Mouse (Mus musculus) effector memory CD4-positive, alpha-beta T cell, adult 7 months (primary cell): ENCODE measurements around the gene H2al1a. TPM values are rescaled to one million over a fixed set of nuclear protein-coding genes. Genes with fewer than 3 reads are reported as not detected.

Experiments used
- polyA plus RNA-seq: library from polyadenylated mRNA; unstranded; fragments of 100-300 nt; shearing (Covaris generic); gene quantifications from one replicate; pipeline ENCODE4 v1.2.1, GENCODE M21; 2017

Gene H2al1a
- not detected for polyA plus RNA-seq

GRCm38 (mm10) chrX:11298957-11299356 lies at the start of gene H2al1a:
TSS of gene H2al1a (plus strand) at chrX:11299257.

GRCm38 (mm10) chrX:11302132-11302531 lies 3.1 kb downstream of the H2al1a start, which contains the start of gene H2al1b:
TSS of gene H2al1b (plus strand) at chrX:11302432.

GRCm38 (mm10) chrX:11305355-11305754 lies 6.3 kb downstream of the H2al1a start, which contains the start of gene H2al1c:
TSS of gene H2al1c (plus strand) at chrX:11305655.

GRCm38 (mm10) chrX:11308524-11308923 lies 9.5 kb downstream of the H2al1a start, which contains the start of gene H2al1d:
TSS of gene H2al1d (plus strand) at chrX:11308824.

GRCm38 (mm10) chrX:11311634-11312033 lies 12.6 kb downstream of the H2al1a start, which contains the start of gene H2al1e:
TSS of gene H2al1e (plus strand) at chrX:11311934.

GRCm38 (mm10) chrX:11314858-11315257 lies 15.8 kb downstream of the H2al1a start, which contains the start of gene H2al1f:
TSS of gene H2al1f (plus strand) at chrX:11315158.

GRCm38 (mm10) chrX:11317956-11318355 lies 18.9 kb downstream of the H2al1a start, which contains the start of gene H2al1g:
TSS of gene H2al1g (plus strand) at chrX:11318256.

GRCm38 (mm10) chrX:11321192-11321591 lies 22.1 kb downstream of the H2al1a start, which contains the start of gene H2al1h:
TSS of gene H2al1h (plus strand) at chrX:11321492.

GRCm38 (mm10) chrX:11324359-11324758 lies 25.3 kb downstream of the H2al1a start, which contains the start of gene H2al1i:
TSS of gene H2al1i (plus strand) at chrX:11324659.

GRCm38 (mm10) chrX:11327522-11327921 lies 28.5 kb downstream of the H2al1a start, which contains the start of gene H2al1j:
TSS of gene H2al1j (plus strand) at chrX:11327822.

Other genes with a start within 250 kb of the H2al1a start
- gene H2al1b, start 3.2 kb downstream of the H2al1a start, polyA plus RNA-seq, result not detected
- not detected for gene H2al1c, start 6.4 kb downstream of the H2al1a start, polyA plus RNA-seq
- not detected for gene H2al1d, start 9.6 kb downstream of the H2al1a start, polyA plus RNA-seq
- gene H2al1e, start 12.7 kb downstream of the H2al1a start, polyA plus RNA-seq, result not detected
- not detected for gene H2al1f, start 15.9 kb downstream of the H2al1a start, polyA plus RNA-seq
- not detected for gene H2al1g, start 19.0 kb downstream of the H2al1a start, polyA plus RNA-seq
- gene H2al1h, start 22.2 kb downstream of the H2al1a start, polyA plus RNA-seq, result not detected
- not detected for gene H2al1i, start 25.4 kb downstream of the H2al1a start, polyA plus RNA-seq
- not detected for gene H2al1j, start 28.6 kb downstream of the H2al1a start, polyA plus RNA-seq